Mouse (Mus musculus): ENCODE measurements at regions not wholly inside any gene's neighbourhood (a gene's known extent, or its start where the extent isn't known, plus 50 kb on each side); places are given as distances from the start of the nearest gene placed in this dataset.

DNA sequence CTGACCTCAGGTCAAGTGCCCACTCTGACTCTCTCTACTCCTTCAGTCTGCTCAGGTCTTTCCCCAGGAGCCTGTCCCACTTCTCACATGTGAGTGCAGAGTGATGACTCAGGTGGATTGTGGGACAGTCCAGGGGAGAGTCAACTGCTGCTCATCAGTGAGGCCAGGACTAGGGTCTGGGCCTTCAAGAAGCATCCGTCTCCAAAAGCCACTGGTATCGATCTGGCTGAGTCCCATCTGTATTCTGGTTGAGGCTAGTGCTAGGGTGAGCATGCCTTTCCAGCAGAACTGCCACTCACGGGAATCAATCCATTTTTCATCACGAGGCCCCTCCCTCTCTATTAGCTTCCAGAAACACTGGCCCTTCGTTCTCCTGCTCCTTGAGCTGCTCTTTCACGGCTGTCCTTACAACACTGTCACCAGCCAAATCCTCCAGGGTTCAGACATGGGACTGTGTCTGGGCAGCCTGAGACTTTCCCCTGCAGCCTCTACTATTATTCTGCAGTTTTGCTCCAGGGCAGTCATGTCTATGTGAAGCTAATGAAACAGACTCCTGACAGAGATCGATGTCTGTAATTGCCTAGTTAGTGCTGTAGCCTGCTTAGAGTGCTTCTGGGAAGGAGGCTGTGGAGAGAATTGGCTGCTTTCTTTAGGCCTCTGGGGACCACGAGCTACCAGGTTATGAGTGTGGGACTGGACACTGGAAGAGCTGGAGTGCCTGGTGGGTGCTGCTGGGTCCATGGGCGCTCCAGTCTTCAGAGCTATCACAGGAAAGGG, 169.3 kb downstream of the Med10 start:
- H3K4me3 ChIP-seq (ENCODE audit: control insufficient read depth, low read depth, low read length): no peak overlapping the region
- H3K27ac ChIP-seq (ENCODE audit: control insufficient read depth, insufficient read depth, low read depth, low read length): no peak overlapping the region
- H3K4me1 ChIP-seq (ENCODE audit: control insufficient read depth, insufficient read depth, low read length): no peaks in the 10 kb centered on the region
- TF ChIP-seq POLR2A (IDR thresholded peaks at IDR 0.05; ENCODE audit: control insufficient read depth, low read depth, low read length) (no peak), CTCF (IDR thresholded peaks at IDR 0.05; ENCODE audit: control insufficient read depth, insufficient read depth, insufficient replicate concordance, low read depth, low read length) (no peak)
- H3K36me3 ChIP-seq (ENCODE audit: control insufficient read depth, insufficient read depth, low read length): no peaks in the 10 kb centered on the region
- no peaks in the 10 kb centered on the region for H3K27me3 ChIP-seq (ENCODE audit: control insufficient read depth, insufficient read depth, low read length)

DNA sequence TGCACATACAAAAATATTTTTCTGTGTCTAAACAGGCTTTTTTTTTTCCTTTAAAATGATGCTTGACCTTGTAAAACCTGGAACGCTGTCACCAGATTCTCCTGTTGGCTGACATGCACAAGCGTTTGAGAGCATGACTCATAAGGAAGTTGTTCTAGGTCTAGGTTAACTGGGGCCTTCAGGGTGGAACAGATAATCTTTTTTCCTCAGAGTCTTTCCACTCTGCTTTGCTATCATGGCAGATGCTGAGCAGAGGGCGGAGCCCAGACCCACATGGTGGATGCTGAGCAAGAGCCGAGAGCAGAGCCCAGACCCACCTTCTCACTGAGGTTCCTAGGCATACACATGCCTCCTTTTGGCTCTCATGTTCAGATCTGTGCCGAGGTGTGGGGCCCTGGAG, 172.6 kb downstream of the Med10 start:
- no peak for TF ChIP-seq CTCF (IDR thresholded peaks at IDR 0.05; ENCODE audit: control insufficient read depth, insufficient read depth, insufficient replicate concordance, low read depth, low read length)
- no peak for TF ChIP-seq POLR2A (IDR thresholded peaks at IDR 0.05; ENCODE audit: control insufficient read depth, low read depth, low read length)
- no peak overlapping the region for H3K27ac ChIP-seq (ENCODE audit: control insufficient read depth, insufficient read depth, low read depth, low read length)
- no peaks in the 10 kb centered on the region for H3K36me3 ChIP-seq (ENCODE audit: control insufficient read depth, insufficient read depth, low read length)
- H3K4me1 ChIP-seq (ENCODE audit: control insufficient read depth, insufficient read depth, low read length): no peaks in the 10 kb centered on the region
- H3K27me3 ChIP-seq (ENCODE audit: control insufficient read depth, insufficient read depth, low read length): no peaks in the 10 kb centered on the region
- no peak overlapping the region for H3K4me3 ChIP-seq (ENCODE audit: control insufficient read depth, low read depth, low read length)

- H3K27me3 ChIP-seq (ENCODE audit: control insufficient read depth, insufficient read depth, low read length): no peaks in the 10 kb centered on the region
- no peak overlapping the region for H3K4me3 ChIP-seq (ENCODE audit: control insufficient read depth, low read depth, low read length)
- H3K4me1 ChIP-seq (ENCODE audit: control insufficient read depth, insufficient read depth, low read length): no peaks in the 10 kb centered on the region
- H3K27ac ChIP-seq (ENCODE audit: control insufficient read depth, insufficient read depth, low read depth, low read length): no peak overlapping the region
- TF ChIP-seq CTCF (IDR thresholded peaks at IDR 0.05; ENCODE audit: control insufficient read depth, insufficient read depth, insufficient replicate concordance, low read depth, low read length) (no peak), POLR2A (IDR thresholded peaks at IDR 0.05; ENCODE audit: control insufficient read depth, low read depth, low read length) (no peak)
- H3K36me3 ChIP-seq (ENCODE audit: control insufficient read depth, insufficient read depth, low read length): no peaks in the 10 kb centered on the region
Observed at GRCm38 (mm10) chr13:69984159-69984558, 182.0 kb downstream of the Med10 start.

DNA sequence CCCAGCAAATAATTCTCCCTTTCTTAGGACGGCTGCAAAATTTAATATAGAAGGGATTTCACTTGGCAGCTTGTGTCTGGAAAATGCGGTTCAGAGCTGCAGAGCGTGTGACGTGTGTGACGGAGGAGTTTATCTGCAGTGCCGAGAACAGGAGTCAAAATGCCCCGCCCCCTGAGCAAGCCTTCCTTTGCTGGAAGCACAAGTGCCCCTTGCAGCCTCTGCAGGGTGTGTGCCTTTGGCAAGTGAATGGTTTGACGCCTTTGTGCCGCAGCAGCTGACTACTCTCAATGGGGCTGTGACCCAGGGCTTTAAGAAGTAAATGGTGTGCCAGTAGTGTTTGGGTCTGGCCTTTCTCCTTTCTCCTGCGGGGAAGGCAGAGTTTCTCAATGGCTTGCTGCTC, 185.0 kb downstream of the Med10 start:
- Histone ChIP-seq H3K4me3 (ENCODE audit: control insufficient read depth, low read depth, low read length) (no peak overlapping the region), H3K27ac (ENCODE audit: control insufficient read depth, insufficient read depth, low read depth, low read length) (no peak overlapping the region), H3K36me3 (ENCODE audit: control insufficient read depth, insufficient read depth, low read length) (no peaks in the 10 kb centered on the region), H3K27me3 (ENCODE audit: control insufficient read depth, insufficient read depth, low read length) (no peaks in the 10 kb centered on the region), H3K4me1 (ENCODE audit: control insufficient read depth, insufficient read depth, low read length) (peaks cover 4% of the 10 kb centered on the region)
- TF ChIP-seq POLR2A (IDR thresholded peaks at IDR 0.05; ENCODE audit: control insufficient read depth, low read depth, low read length): no peak
- no peak for TF ChIP-seq CTCF (IDR thresholded peaks at IDR 0.05; ENCODE audit: control insufficient read depth, insufficient read depth, insufficient replicate concordance, low read depth, low read length)

DNA sequence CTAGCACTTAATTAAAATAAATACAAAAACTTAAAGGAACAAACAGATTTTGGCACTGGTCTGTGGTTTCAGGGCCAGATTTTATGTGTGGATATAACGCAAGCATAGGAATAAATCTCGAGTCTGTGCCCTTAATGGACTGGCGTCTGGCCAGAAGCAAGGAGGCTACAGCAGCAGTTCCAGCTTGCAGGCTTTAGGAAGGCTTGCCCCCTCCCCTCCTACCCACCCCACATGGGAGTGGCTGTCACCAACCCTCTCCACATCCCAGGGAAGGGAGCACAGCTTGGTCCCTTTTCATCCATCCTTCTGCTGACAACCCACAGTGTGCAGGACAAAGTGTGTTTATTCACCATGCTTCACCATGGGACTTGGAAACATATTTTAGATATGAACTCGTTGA, 186.1 kb downstream of the Med10 start:
- Histone ChIP-seq H3K27ac (ENCODE audit: control insufficient read depth, insufficient read depth, low read depth, low read length) (no peak overlapping the region), H3K4me1 (ENCODE audit: control insufficient read depth, insufficient read depth, low read length) (peaks cover 4% of the 10 kb centered on the region), H3K27me3 (ENCODE audit: control insufficient read depth, insufficient read depth, low read length) (no peaks in the 10 kb centered on the region), H3K36me3 (ENCODE audit: control insufficient read depth, insufficient read depth, low read length) (no peaks in the 10 kb centered on the region), H3K4me3 (ENCODE audit: control insufficient read depth, low read depth, low read length) (no peak overlapping the region)
- TF ChIP-seq CTCF (IDR thresholded peaks at IDR 0.05; ENCODE audit: control insufficient read depth, insufficient read depth, insufficient replicate concordance, low read depth, low read length) (no peak), POLR2A (IDR thresholded peaks at IDR 0.05; ENCODE audit: control insufficient read depth, low read depth, low read length) (no peak)

GRCm38 (mm10) chr13:69991253-69991891, 189.2 kb downstream of the Med10 start:
- H3K4me1 ChIP-seq (ENCODE audit: control insufficient read depth, insufficient read depth, low read length): peaks cover 4% of the 10 kb centered on the region
- H3K27ac ChIP-seq (ENCODE audit: control insufficient read depth, insufficient read depth, low read depth, low read length): no peak overlapping the region
- H3K36me3 ChIP-seq (ENCODE audit: control insufficient read depth, insufficient read depth, low read length): no peaks in the 10 kb centered on the region
- TF ChIP-seq CTCF (IDR thresholded peaks at IDR 0.05; ENCODE audit: control insufficient read depth, insufficient read depth, insufficient replicate concordance, low read depth, low read length) (peak; percentile 90; the same call in 1 of the 2 replicates), POLR2A (IDR thresholded peaks at IDR 0.05; ENCODE audit: control insufficient read depth, low read depth, low read length) (no peak)
- H3K27me3 ChIP-seq (ENCODE audit: control insufficient read depth, insufficient read depth, low read length): no peaks in the 10 kb centered on the region
- no peak overlapping the region for H3K4me3 ChIP-seq (ENCODE audit: control insufficient read depth, low read depth, low read length)

DNA sequence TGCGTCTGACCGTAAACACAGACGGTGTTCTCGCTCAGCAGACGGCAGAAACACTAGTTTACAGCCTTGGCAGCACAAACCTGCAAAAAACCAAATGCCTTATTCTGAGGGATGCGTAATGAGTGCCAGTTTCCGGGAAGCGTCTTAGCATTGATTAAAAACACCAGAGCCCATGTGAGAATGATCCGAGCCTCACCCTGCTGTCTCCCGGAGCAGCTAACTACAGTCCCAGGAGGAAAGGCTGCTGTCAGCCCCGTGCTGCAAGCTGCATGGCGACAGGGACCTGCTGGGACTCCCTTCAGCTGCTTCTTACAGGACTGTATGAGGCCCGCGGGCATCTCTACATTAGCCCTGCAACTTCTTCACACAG, 189.7 kb downstream of the Med10 start:
- TF ChIP-seq CTCF (IDR thresholded peaks at IDR 0.05; ENCODE audit: control insufficient read depth, insufficient read depth, insufficient replicate concordance, low read depth, low read length) (no peak), POLR2A (IDR thresholded peaks at IDR 0.05; ENCODE audit: control insufficient read depth, low read depth, low read length) (no peak)

More for the DNA sequence above, 189.7 kb downstream of the Med10 start:
- peaks cover 4% of the 10 kb centered on the region for H3K4me1 ChIP-seq (ENCODE audit: control insufficient read depth, insufficient read depth, low read length)
- no peaks in the 10 kb centered on the region for H3K36me3 ChIP-seq (ENCODE audit: control insufficient read depth, insufficient read depth, low read length)
- no peaks in the 10 kb centered on the region for H3K27me3 ChIP-seq (ENCODE audit: control insufficient read depth, insufficient read depth, low read length)
- no peak overlapping the region for H3K4me3 ChIP-seq (ENCODE audit: control insufficient read depth, low read depth, low read length)
- H3K27ac ChIP-seq (ENCODE audit: control insufficient read depth, insufficient read depth, low read depth, low read length): no peak overlapping the region
